Mouse (Mus musculus) heart, adult 10 weeks (tissue): ENCODE data around the gene Dusp9. TPM values are rescaled to one million over a fixed set of nuclear protein-coding genes. Genes with fewer than 3 reads are reported as not detected.

Source experiments
- polyA plus RNA-seq: library from polyadenylated mRNA; stranded (reverse); fragments of 350-450 nt; fragmentation: Illumina TruSeq; extraction: RNeasy Lipid Tissue Mini Kit (QIAGEN cat#74804); gene quantifications from one replicate; pipeline ENCODE4 v1.2.3, GENCODE M21; 2014; ENCODE audit warnings: low read depth, low replicate concordance

Dusp9 gene
- polyA plus RNA-seq: not detected

GRCm38 (mm10) chrX:73639255-73639675 is at the start of gene Dusp9:
Gene Dusp9 (plus strand): TSS chrX:73639419.

DNA sequence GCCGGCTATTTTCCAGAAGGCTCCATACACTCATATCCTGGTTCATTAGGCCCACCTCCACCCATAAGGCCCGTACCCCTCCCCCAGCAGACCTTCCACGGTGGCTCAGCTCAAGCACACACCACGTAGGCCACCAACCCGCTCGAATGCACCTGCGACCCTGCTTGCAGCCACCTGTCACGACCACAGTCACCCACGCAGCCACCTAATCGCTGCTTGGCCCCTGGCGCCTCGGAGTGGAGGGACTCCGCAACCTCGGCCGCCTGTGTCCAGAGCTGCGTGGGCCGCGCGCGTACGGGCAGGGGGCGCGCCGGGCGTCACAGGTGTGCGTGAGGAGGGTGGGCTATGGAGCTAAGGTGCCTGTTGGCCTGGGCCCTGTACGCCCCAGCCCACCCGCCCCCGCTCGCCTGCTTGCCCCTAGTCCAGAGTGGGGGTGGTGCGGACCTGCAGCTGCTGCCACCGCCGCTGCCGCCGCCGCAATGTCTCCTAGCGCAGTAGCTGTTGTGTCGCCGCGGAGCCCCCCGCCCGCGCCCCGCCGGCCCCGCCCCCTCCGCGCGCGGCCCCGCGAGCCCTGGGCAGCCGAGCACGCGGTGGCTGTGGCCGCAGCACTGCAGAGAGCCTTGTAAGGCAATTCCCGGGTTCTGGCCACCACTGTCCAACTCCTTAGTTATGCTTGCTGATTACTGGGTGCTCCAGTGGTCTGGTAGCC is 20.5 kb downstream of the Dusp9 start, which contains the start of gene Pnck:
TSS of gene Pnck (minus strand) at position 543 of the 709 bp plus-strand sequence.

DNA sequence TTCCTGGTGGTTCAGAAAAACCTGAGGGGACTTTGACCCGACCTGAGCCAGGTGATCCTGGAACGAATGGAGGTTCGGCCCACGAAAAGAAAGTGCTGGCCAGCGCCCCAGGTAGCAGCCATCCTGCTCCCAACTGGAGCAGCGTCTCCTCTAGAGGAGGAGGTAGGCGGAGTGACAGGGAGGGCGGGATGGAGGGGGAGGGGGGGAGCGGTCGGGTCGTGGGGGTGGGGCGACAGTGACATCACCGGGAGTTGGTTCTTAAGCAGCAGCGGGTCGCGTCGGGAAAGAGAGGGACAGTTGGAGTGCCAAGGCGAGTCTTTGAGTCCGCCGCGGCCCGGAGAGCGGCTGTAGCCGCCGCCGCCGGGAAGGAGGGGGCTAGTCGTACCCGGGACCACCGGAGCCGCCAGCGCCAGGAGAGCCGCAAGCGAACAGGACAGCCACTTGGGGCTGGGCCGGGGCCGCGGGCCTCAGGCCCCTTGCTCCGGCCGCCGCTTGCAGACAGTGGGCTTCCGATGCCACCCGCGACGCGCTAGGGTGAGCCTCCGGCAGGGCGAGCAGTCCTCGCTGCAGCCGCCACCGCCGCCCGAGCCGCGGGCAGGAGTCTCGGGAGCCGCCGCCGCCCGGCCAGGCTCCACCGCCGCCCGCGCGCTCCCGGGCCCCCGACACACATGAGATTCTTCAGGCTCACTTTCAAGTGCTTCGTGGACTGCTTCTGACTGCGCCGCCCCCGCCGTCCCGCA is 33.8 kb downstream of the Dusp9 start, which contains the start of gene Slc6a8:
TSS of gene Slc6a8 (plus strand) at position 272 of the 740 bp plus-strand sequence.

Other genes starting within 250 kb of the Dusp9 start
- not detected for gene Gm18336, start 240.7 kb upstream of the Dusp9 start, polyA plus RNA-seq
- gene Zfp92, start 228.3 kb upstream of the Dusp9 start, polyA plus RNA-seq: not detected
- not detected for gene Trex2, start 204.1 kb upstream of the Dusp9 start, polyA plus RNA-seq
- gene Haus7, start 180.4 kb upstream of the Dusp9 start, polyA plus RNA-seq: 8.6 TPM
- 227 TPM for gene Bgn, start 155.8 kb upstream of the Dusp9 start, polyA plus RNA-seq
- gene Atp2b3, start 136.3 kb upstream of the Dusp9 start, polyA plus RNA-seq: not detected
- gene Pnck, start 20.7 kb downstream of the Dusp9 start, polyA plus RNA-seq: 9.6 TPM
- gene Slc6a8, start 33.7 kb downstream of the Dusp9 start, polyA plus RNA-seq: 174 TPM
- 79.9 TPM for gene Bcap31, start 76.8 kb downstream of the Dusp9 start, polyA plus RNA-seq
- gene Abcd1, start 77.2 kb downstream of the Dusp9 start, polyA plus RNA-seq: 23.0 TPM
- 3.2 TPM for gene Plxnb3, start 117.7 kb downstream of the Dusp9 start, polyA plus RNA-seq
- gene Srpk3, start 135.0 kb downstream of the Dusp9 start, polyA plus RNA-seq: 40.2 TPM
- 838 TPM for gene Idh3g, start 147.5 kb downstream of the Dusp9 start, polyA plus RNA-seq
- 99.4 TPM for gene Ssr4, start 147.6 kb downstream of the Dusp9 start, polyA plus RNA-seq
- 1.2 TPM for gene Pdzd4, start 185.6 kb downstream of the Dusp9 start, polyA plus RNA-seq